In the genomic region with DNA sequence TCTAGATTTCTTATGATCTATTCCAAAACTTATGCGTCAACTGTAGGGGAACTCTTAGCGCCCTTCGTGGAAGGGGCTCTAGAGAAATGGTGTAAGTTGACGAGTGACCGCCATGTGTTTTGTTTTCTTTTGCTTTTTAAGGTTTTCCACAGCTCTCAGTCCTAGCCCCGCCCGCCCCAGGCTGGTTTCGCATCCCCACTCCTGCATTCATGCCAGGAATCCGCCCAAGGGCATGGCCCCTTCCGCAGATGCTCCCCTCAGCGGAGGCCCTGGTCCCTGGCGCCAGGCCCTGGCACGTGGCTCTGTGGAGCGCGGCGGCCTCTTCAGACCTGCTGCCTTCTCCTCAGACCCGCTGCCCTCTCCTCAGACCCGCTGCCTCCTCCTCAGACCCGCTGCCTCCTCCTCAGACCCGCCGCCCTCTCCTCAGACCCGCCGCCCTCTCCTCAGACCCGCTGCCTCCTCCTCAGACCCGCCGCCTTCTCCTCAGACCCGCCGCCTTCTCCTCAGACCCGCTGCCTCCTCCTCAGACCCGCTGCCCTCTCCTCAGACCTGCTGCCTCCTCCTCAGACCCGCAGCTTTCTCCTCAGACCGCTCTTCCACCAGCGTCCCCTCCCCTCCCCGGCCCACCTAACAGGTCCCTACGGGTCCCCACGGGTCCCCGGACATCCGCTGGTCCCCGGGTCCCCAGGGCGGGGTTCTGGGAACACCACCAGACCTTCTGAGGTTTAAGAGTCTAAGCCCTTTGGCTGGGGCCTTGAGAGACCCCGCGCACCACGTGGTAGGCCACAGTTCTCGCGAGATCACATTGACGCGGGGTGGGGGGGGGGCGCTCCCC, we compare ENCODE assay signal across 9 mouse cellular contexts. TPM values are rescaled to one million over a fixed set of nuclear protein-coding genes. Genes with fewer than 3 reads are reported as not detected.
DNase-seq lines count a peak whose midpoint lies in the region; ATAC-seq lines count a peak whose summit lies in the region.
"Had no signal": no experiment of that assay in that cellular context is flagged by ENCODE, and none has a peak within 500 bp of the region (broad histone marks: within the 10 kb centered on the region; RNA-seq: fewer than 3 reads in every experiment).

No protein-coding gene starts in this region.

- peak overlapping the region; percentile 55 for H3K9ac ChIP-seq in liver, embryonic 12.5 days

- intact Hi-C loops in heart, postnatal 36 days (cut with DNase I), result no loop called here

- no peaks in the 10 kb centered on the region for H3K9me3 ChIP-seq in liver, embryonic 12.5 days (replicated peaks)

- no peaks in the 10 kb centered on the region for H3K36me3 ChIP-seq in liver, embryonic 12.5 days

- peak overlapping the region; percentile 71 for H3K4me2 ChIP-seq in liver, embryonic 12.5 days

- peak; percentile 18 to 22 for DNase-seq in heart, adult 18-20 months
- no peak for DNase-seq in heart, postnatal 36 days
- DNase-seq in ZHBTc4 (ENCODE audit: low read depth, low spot score), result peak; percentile 84
- peak; percentile 77 for DNase-seq in testis, postnatal 10 days (ENCODE audit: low spot score)
- no peak for DNase-seq in thymus, adult 18-20 months
- DNase-seq in frontal cortex, adult 2 months (ENCODE audit: extremely low spot score in 1 of 2, low spot score in 1 of 2), result no peak

- peaks cover 13% of the 10 kb centered on the region for H3K27me3 ChIP-seq in liver, embryonic 12.5 days (replicated peaks)

- WGBS in liver, embryonic 12.5 days (ENCODE audit: insufficient replicate concordance), result 22% methylated on average over 48 of the region's 48 CpGs

- H3K27ac ChIP-seq in liver, embryonic 12.5 days, result no peak overlapping the region

- no peaks in the 10 kb centered on the region for H3K4me1 ChIP-seq in liver, embryonic 12.5 days

- peak overlapping the region; percentile 46 for H3K4me3 ChIP-seq in liver, embryonic 12.5 days

- ATAC-seq in granulocyte monocyte progenitor cell, adult 5-6 weeks (replicated peaks; ENCODE audit: poor library complexity, severe bottlenecking), result peak; percentile 56
- 0 out of 2 replicates have a peak, but pooled peaks have one; percentile 42 for ATAC-seq in liver, embryonic 12.5 days

RNA-seq across cellular contexts. Expression of a gene that starts 22.3 kb away (rescaled TPM):
- total RNA-seq in heart, adult 18-20 months (2021), result not detected
- not detected for total RNA-seq in heart, postnatal 36 days (2021)
- not detected in 2 replicates for total RNA-seq in granulocyte monocyte progenitor cell, adult 5-6 weeks (2014; fragmentation: Nextera tagmentation)
- not detected in 2 replicates for total RNA-seq in granulocyte monocyte progenitor cell, adult 5-6 weeks (2017)
- polyA plus RNA-seq in liver, embryonic 12.5 days (2016; fragmentation: Nextera tagmentation; extraction: Ambion mirVana), result not detected in 2 replicates
- 0.02 TPM in 1 of 2 replicates, not detected in the other for polyA plus RNA-seq in frontal cortex, adult 2 months (2012; rRNA removed)
- total RNA-seq: layer of hippocampus, postnatal 10 days had no signal

RNA-seq across cellular contexts. Expression of a gene that starts 23.2 kb away (rescaled TPM):
- 1 to 10 TPM in 1 of 2 experiments, under 1 TPM in 1; 0.62 to 1.0 TPM for total RNA-seq in heart, adult 18-20 months (2021)
- under 1 TPM; 0.14 to 0.57 TPM for total RNA-seq in heart, postnatal 36 days (2021)
- 0.60 TPM in 1 of 2 replicates, not detected in the other for total RNA-seq in granulocyte monocyte progenitor cell, adult 5-6 weeks (2014; fragmentation: Nextera tagmentation)
- total RNA-seq in granulocyte monocyte progenitor cell, adult 5-6 weeks (2017), result 1.3 and 8.6 TPM in 2 replicates
- polyA plus RNA-seq in liver, embryonic 12.5 days (2016; fragmentation: Nextera tagmentation; extraction: Ambion mirVana), result 1.4 and 2.0 TPM in 2 replicates
- 33.9 and 36.3 TPM in 2 replicates for polyA plus RNA-seq in frontal cortex, adult 2 months (2012; rRNA removed)

Comparison
In these comparisons a context has a peak if more than half of its experiments do, and no peak if none do; other contexts are left out.
1. DNase-seq: peak in heart, adult 18-20 months (2 of 2), ZHBTc4 (single experiment) and testis, postnatal 10 days (single experiment); none in heart, postnatal 36 days (0 of 2), thymus, adult 18-20 months (0 of 2) and frontal cortex, adult 2 months (0 of 2).